Mouse (Mus musculus) heart, postnatal 0 days (tissue): ENCODE results near the gene Gpr152. TPM values are rescaled to one million over a fixed set of nuclear protein-coding genes. Genes with fewer than 3 reads are reported as not detected.
"Not testable (repeated sequence)": the region's sequence is repeated elsewhere in the genome, so short reads cannot be mapped to it uniquely, and the experiment has no call there.

ENCODE experiments used
- ATAC-seq: fragments of 200-750 bp; cut with Nextera tagmentation; 2 replicates; pipeline ENCODE4 v1.8.0; 2017; ENCODE audit warnings: low read depth, moderate number of reproducible peaks, moderate library complexity; ENCODE audit not compliant: insufficient read depth
- DNase-seq: peaks from one replicate; pipeline ENCODE4 v3.0.0-alpha.2; 2016; ENCODE audit warnings: low spot score
- H3K27ac ChIP-seq: fragments of 300-500 bp; sonication (generic); 2 replicates; pipeline ENCODE4 v1.5.1; 2014; ENCODE audit warnings: low read depth, mild to moderate bottlenecking
- H3K27me3 ChIP-seq: fragments of 300-500 bp; sonication (generic); 2 replicates; pipeline ENCODE4 v1.6.1; 2014; ENCODE audit warnings: low read length, mixed read lengths; ENCODE audit not compliant: control insufficient read depth, insufficient read depth
- H3K36me3 ChIP-seq: fragments of 300-500 bp; sonication (generic); replicated peaks from 2 replicates; pipeline ENCODE4 v1.6.1; 2014; ENCODE audit warnings: low read length, mixed read lengths; ENCODE audit not compliant: control insufficient read depth, insufficient read depth
- H3K4me1 ChIP-seq: fragments of 300-500 bp; sonication (generic); 2 replicates; pipeline ENCODE4 v1.6.1; 2014; ENCODE audit warnings: antibody characterized with exemption; ENCODE audit not compliant: control insufficient read depth, insufficient read depth
- H3K4me2 ChIP-seq: fragments of 300-500 bp; sonication (generic); 2 replicates; pipeline ENCODE4 v1.6.1; 2014; ENCODE audit warnings: low read depth, mild to moderate bottlenecking, low read length, moderate library complexity
- H3K4me3 ChIP-seq: fragments of 300-500 bp; sonication (generic); 2 replicates; pipeline ENCODE4 v1.5.1; 2014; ENCODE audit warnings: low read depth, low read length
- H3K9ac ChIP-seq: fragments of 300-500 bp; sonication (generic); replicated peaks from 2 replicates; pipeline ENCODE4 v1.6.1; 2014; ENCODE audit warnings: low read depth, low read length, mixed read lengths
- H3K9me3 ChIP-seq: fragments of 300-500 bp; sonication (generic); replicated peaks from 2 replicates; pipeline ENCODE4 v1.6.1; 2016; ENCODE audit warnings: low read length; ENCODE audit not compliant: control insufficient read depth
- CTCF ChIP-seq: IDR thresholded peaks from 2 replicates; pipeline ENCODE4 v1.5.1; 2016; ENCODE audit warnings: antibody characterized with exemption, control low read depth, low read depth
- EP300 ChIP-seq: IDR thresholded peaks from 2 replicates; pipeline ENCODE4 v1.6.1; 2016; ENCODE audit warnings: antibody characterized with exemption, low read depth
- WGBS: fragments of 180-500 bp; shearing (Covaris S2); extraction: QIAGEN DNeasy Blood & Tissue Kit; methylation state at CpG from one replicate; pipeline ENCODE4 v1.1.7; 2014; 5-methylcytosine and 5-hydroxymethylcytosine counted together
- polyA plus RNA-seq: library from polyadenylated mRNA; unstranded; fragments of >200 nt; fragmentation: Nextera tagmentation; extraction: Ambion mirVana; gene quantifications from 2 replicates; pipeline ENCODE4 v1.2.1, GENCODE M21; 2015
- total RNA-seq: library from RNA; depleted of rRNA; stranded (reverse); fragments of >200 nt; gene quantifications from 2 replicates; pipeline ENCODE4 v1.2.3, GENCODE M21; 2014; ENCODE audit warnings: low replicate concordance

Gpr152 gene
- total and polyA plus RNA-seq, 2 experiments from 2014 or later = 0.03 TPM; not detected in 1

DNA sequence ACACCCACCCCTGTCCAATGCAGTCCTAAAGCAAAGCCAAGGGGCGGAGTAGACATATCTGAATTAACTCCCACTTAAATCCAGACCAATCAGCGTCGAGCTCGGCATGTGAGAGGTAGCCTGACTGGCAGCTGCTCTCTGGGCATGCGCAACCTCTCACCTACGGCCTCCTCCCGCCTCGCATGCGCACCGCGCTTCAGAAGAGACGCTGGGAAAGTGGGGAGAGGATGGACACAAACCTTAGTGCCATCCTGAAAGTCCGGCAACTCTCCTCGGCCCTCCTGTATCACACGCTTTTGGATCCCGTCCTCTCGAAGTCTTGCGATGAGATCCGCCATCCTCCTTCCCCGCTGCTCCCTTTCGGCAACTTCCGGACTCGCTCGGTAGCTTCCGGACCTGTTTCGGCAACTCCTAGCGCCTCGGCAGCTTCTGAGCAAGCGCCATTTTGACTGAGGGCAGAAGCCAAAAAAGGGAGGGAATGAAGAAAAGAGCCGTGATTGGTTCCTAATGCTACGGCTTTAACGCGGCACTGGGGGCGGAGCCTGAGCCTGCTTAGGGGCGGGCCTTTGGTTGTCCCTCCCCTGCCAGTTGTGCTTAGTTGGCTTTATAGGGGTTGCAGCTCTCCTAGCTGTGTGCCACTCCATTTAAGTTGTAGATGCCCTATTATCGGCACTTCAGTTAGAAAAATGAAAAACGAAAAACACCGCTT, 18.3 kb upstream of the Gpr152 start:
- Histone ChIP-seq H3K9ac (no peak overlapping the region; the same call in 1 of the 2 replicates), H3K27ac (peak overlapping the region; percentile 63), H3K4me2 (peak overlapping the region; percentile 57), H3K9me3 (no peaks in the 10 kb centered on the region), H3K4me3 (peak overlapping the region; percentile 38), H3K4me1 (peaks cover 9% of the 10 kb centered on the region; the same call in 1 of the 2 replicates), H3K27me3 (no peaks in the 10 kb centered on the region), H3K36me3 (peaks cover 15% of the 10 kb centered on the region)
- DNase-seq = peak; percentile 99
- TF ChIP-seq EP300 (no peak), CTCF (no peak)
- 3% methylated on average over 38 of the region's 38 CpGs for WGBS
- peak; percentile 73 for ATAC-seq

DNA sequence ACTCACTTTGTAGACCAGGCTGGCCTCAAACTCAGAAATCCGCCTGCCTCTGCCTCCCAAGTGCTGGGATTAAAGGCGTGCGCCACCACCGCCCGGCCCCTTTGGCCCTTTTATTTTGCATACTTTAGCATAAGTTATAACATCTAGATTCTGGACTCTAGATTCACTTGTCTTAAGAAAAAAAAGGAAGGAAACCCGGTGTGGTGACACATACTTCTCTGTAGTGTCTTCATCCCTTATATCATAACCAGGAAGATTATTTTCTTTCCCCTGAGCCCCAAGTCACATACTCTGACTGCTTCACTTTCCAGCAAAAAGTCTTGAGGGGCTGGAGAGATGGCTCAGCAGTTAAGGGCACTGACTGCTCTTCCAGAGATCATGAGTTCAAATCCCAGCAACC, 17.7 kb upstream of the Gpr152 start:
- H3K9me3 ChIP-seq, H3K27me3 ChIP-seq, ATAC-seq, DNase-seq, H3K4me3 ChIP-seq, H3K27ac ChIP-seq, H3K9ac ChIP-seq, H3K4me2 ChIP-seq: not testable (repeated sequence)
- peaks cover 14% of the 10 kb centered on the region for H3K36me3 ChIP-seq
- peaks cover 15% of the 10 kb centered on the region for H3K4me1 ChIP-seq
- WGBS = 55% methylated on average over 6 of the region's 6 CpGs

DNA sequence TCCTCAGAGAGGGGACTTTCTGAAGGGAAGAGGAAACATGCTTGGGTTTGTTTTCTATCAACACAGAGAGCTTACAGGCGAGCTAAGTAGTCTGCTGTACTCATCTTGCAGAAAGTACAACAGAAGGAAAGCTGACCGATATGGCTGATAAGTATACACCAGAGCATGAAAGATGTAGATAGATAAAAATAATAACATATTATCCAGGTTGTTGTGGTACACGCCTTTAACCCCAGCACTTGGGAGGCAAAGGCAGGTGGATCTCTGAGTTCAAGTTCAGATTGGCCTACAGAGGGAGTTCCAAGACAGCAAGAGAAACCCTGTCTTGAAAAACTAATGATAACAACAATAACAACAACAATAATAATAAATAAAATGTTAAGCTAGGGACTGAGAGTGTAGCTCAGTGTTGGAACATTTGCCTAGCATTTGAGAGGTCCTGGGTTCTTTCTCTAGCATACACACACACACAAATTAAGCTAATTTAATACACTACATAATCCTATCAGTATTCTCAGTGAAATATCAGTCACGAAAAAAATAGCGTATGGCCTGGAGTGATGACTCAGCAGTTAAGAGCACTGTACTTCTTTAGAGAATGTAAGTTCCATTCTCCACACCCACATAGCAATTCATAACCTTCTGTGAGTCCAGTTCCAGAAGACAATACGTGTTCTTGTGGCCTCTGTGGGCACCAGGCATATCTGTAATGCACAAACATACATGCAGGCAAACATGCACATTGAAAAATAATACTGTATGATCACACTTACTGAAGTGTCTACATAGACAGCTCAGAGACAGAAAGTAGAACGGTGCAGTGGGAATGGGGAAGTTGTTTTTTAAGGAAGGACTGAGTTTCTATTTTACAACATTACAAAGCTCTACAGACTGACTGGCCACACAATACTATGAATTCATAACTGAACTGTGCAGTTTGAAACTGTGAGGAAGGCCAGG, 16.9 kb upstream of the Gpr152 start:
- Histone ChIP-seq H3K4me1 (peaks cover 17% of the 10 kb centered on the region), H3K9ac (no peak overlapping the region), H3K27me3 (no peaks in the 10 kb centered on the region), H3K4me3 (no peak overlapping the region), H3K4me2 (no peak overlapping the region), H3K27ac (no peak overlapping the region), H3K36me3 (peaks cover 9% of the 10 kb centered on the region), H3K9me3 (no peaks in the 10 kb centered on the region)
- DNase-seq (no peak), ATAC-seq (no peak)
- TF ChIP-seq CTCF = 0 out of 2 replicates have a peak, but pooled peaks have one; percentile 2
- TF ChIP-seq EP300 = no peak
- WGBS = 75% methylated on average over 7 of the region's 7 CpGs

DNA sequence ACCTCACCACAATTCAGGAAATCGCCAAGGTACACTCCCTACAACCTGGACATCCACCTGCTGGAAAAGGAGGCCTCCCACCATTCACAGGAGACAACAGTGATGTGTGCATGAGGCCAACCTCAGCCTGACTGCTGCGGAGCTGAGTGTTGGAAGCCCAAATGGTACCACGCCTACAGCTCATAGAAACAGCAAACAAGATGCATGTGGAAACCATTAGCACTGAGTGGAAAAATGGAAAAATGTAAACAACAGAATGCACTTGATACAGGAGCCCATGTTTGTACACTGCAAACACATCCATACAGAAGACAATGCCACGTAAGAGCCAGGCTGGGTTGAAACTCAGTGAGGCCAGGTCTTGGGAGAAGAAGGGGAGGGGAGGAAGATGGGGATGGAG, 15.2 kb upstream of the Gpr152 start:
- DNase-seq (no peak), ATAC-seq (no peak)
- H3K4me2 ChIP-seq = no peak overlapping the region
- no peak for TF ChIP-seq EP300
- no peak for TF ChIP-seq CTCF
- 78% methylated on average over 4 of the region's 4 CpGs for WGBS
- peaks cover 19% of the 10 kb centered on the region for H3K4me1 ChIP-seq
- H3K9ac ChIP-seq = no peak overlapping the region
- peaks cover 16% of the 10 kb centered on the region for H3K36me3 ChIP-seq
- H3K27me3 ChIP-seq = no peaks in the 10 kb centered on the region
- H3K27ac ChIP-seq = no peak overlapping the region
- no peak overlapping the region for H3K4me3 ChIP-seq
- no peaks in the 10 kb centered on the region for H3K9me3 ChIP-seq

DNA sequence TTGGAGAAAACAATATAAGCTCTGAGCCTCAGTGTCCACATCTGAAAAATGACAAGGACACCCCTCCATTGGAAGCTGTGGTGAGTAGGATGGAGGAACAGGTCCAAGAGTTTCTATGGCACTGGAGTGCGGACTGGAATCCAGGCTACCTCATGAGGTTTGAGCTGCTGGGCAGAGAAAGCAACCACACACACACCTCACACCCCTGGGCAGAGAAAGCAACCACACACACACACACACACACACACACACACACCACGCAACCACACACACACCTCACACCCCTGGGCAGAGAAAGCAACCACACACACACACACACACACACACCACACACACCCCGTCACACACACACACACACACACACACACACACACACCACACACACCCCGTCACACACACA, 14.3 kb upstream of the Gpr152 start:
- Histone ChIP-seq H3K4me1 (peaks cover 21% of the 10 kb centered on the region), H3K36me3 (peaks cover 16% of the 10 kb centered on the region), H3K4me2 (peak overlapping the region; percentile 50), H3K9ac (0 out of 2 replicates have a peak overlapping the region, but pooled peaks have one; percentile 11), H3K4me3 (peak overlapping the region; percentile 83)
- 26% methylated on average over 3 of the region's 4 CpGs for WGBS
- not testable (repeated sequence) for DNase-seq, H3K27me3 ChIP-seq, H3K27ac ChIP-seq, H3K9me3 ChIP-seq
- ATAC-seq = peak; percentile 5; the same call in 1 of the 2 replicates
